Mouse (Mus musculus) CD4-positive, CD25-positive, alpha-beta regulatory T cell, adult 9 weeks (primary cell): ENCODE results near the gene Vwa3b. TPM values are rescaled to one million over a fixed set of nuclear protein-coding genes. Genes with fewer than 3 reads are reported as not detected.

Experiments used
- polyA plus RNA-seq: library from polyadenylated mRNA; unstranded; fragments of 100-300 nt; shearing (Covaris generic); gene quantifications from one replicate; pipeline ENCODE4 v1.2.1, GENCODE M21; 2017

The Vwa3b gene
- polyA plus RNA-seq: 2.0 TPM

DNA sequence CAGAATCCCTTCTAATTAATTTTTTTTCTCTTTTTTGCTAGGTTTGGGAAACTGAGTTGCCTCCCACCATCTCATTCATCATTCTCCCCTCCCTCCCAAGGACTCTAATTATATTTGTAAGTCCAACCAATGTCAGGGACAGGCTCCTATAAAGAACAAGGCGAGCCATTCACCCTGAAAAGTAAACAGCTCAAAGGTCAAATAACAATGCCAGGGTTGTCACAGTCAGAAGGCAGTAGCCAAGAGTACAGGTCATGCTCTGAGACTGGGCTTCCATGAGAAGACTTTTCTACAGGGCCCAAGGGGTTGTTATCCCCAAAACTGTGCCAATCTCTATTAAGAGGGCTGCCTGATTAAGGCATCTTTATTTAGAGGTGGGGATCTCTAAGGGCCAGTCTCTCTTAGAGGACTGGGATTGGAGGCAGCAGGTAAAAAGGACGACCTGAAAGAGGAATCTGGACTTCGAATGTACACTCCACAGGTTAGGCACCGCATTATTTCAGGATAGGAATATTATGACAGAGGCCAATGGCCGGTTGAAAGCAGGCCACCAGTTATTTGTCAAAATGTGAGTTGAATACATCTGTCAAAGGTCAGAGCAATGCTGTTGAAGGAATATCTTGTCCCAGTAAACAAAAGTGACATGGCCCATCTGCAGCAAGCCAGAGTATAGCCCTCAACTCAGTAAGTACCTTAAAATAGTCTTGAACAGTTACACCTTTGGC, at the start of gene Vwa3b:
Gene Vwa3b (plus strand): TSS at position 635 of the 725 bp plus-strand sequence.

GRCm38 (mm10) chr1:37214144-37214543, 187.7 kb downstream of the Vwa3b start, which contains the start of gene Cnga3:
Gene Cnga3, plus strand, starts transcription at chr1:37214434.

Other genes with a start within 250 kb of the Vwa3b start
- 7.1 TPM for gene Tmem131, start 82.9 kb upstream of the Vwa3b start, polyA plus RNA-seq
- not detected for gene Cnga3, start 187.8 kb downstream of the Vwa3b start, polyA plus RNA-seq